Mouse (Mus musculus) cortical plate, adult 2 months (tissue): ENCODE results near the gene Rpl13. TPM values are rescaled to one million over a fixed set of nuclear protein-coding genes. Genes with fewer than 3 reads are reported as not detected.

Experiments
- H3K27ac ChIP-seq: fragments of 200-500 bp; 2 replicates; pipeline ENCODE4 v1.5.1; 2012; ENCODE audit warnings: low read length, control low read depth, inconsistent platforms; ENCODE audit not compliant: insufficient read depth
- H3K4me1 ChIP-seq: fragments of 200-500 bp; 2 replicates; pipeline ENCODE4 v1.6.1; 2011; ENCODE audit warnings: low read length; ENCODE audit not compliant: control insufficient read depth, insufficient read depth
- H3K4me3 ChIP-seq: fragments of 200-500 bp; 2 replicates; pipeline ENCODE4 v1.5.1; 2011; ENCODE audit warnings: mild to moderate bottlenecking, low read length, control low read depth; ENCODE audit not compliant: insufficient read depth
- CTCF ChIP-seq: fragments of 200-500 bp; IDR thresholded peaks from 2 replicates; pipeline ENCODE4 v1.5.1; 2011; ENCODE audit warnings: mild to moderate bottlenecking, control low read depth, low read length; ENCODE audit not compliant: insufficient read depth; ENCODE audit errors: extremely low read depth
- POLR2A ChIP-seq: fragments of 200-500 bp; IDR thresholded peaks from 2 replicates; pipeline ENCODE4 v1.6.1; 2011; ENCODE audit warnings: mild to moderate bottlenecking, low read length, control low read depth; ENCODE audit not compliant: insufficient read depth; ENCODE audit errors: extremely low read depth
- polyA plus RNA-seq: library from polyadenylated mRNA; depleted of rRNA; stranded (reverse); fragments of >200 nt; gene quantifications from 2 replicates; pipeline ENCODE4 v1.2.3, GENCODE M21; 2012

Gene Rpl13
- polyA plus RNA-seq, 1 experiment: 1,008 TPM

DNA sequence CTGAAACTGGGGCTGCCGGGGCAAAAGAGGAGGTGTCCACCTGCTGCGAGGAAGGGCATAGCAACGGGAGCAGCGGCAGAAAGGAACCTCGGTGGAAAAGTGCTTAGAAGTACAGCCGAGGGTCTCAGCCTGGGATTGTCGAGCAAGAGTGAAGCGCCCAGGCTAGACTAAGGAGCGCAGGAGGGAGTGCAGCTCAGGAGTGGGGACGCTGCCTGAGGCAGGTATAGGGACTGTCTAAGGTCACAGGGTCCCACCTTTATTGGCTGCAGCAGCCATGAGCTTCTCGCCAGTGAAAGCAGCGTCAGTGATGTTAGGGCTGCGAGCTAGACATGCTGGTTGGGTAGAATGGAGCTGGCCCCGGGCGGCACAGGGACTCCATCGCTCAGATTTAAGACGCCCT is 15.6 kb downstream of the Rpl13 start:
- H3K4me1 ChIP-seq: peaks cover 2% of the 10 kb centered on the region; the same call in 1 of the 2 replicates
- H3K27ac ChIP-seq: no peak overlapping the region
- peak overlapping the region; percentile 54 for H3K4me3 ChIP-seq
- no peak for TF ChIP-seq POLR2A
- TF ChIP-seq CTCF: no peak

DNA sequence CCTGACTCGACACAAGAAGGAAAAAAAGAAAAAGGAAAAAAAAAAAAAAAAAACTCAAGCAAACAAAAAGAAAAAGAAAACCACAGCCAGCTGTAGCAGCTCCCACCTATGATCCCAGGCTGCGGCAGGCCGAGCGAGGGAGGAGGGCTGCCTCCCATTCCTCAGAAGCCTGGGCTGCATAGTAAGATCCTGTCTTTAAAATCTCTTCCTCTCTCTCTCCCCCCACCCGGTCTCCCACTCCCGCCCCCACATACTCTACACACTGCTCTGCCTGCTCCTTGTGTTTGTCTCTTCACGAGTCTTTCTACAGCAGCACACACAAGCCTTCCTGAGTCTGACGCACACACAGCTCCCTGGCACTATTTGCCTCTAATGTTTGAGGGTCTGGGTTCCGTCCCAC is 19.9 kb downstream of the Rpl13 start:
- TF ChIP-seq CTCF: no peak
- TF ChIP-seq POLR2A: no peak
- H3K27ac ChIP-seq: no peak overlapping the region

DNA sequence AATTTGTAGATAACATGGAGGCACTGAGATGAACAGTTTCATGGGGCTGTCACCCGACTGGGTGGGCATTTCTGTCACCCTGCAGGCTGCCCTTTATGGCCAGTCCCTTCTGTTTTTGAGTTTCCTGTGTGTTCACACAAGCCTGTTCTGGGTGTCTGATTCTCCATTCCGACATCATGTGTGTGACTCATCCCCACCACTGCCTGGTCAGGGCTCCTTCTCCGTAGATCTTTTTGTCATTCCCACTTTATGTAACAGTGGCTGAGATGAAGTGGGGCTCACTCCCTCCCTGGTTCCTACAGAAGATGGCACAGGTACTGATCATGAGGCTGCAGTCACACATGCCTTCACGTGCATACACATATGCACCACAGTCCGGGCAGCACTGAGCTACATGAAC is 20.5 kb downstream of the Rpl13 start:
- TF ChIP-seq POLR2A (no peak), CTCF (no peak)
- H3K4me1 ChIP-seq: peaks cover 2% of the 10 kb centered on the region; the same call in 1 of the 2 replicates
- no peak overlapping the region for H3K4me3 ChIP-seq
- H3K27ac ChIP-seq: no peak overlapping the region

More for the DNA sequence above, 19.9 kb downstream of the Rpl13 start:
- peaks cover 2% of the 10 kb centered on the region; the same call in 1 of the 2 replicates for H3K4me1 ChIP-seq
- H3K4me3 ChIP-seq: no peak overlapping the region

DNA sequence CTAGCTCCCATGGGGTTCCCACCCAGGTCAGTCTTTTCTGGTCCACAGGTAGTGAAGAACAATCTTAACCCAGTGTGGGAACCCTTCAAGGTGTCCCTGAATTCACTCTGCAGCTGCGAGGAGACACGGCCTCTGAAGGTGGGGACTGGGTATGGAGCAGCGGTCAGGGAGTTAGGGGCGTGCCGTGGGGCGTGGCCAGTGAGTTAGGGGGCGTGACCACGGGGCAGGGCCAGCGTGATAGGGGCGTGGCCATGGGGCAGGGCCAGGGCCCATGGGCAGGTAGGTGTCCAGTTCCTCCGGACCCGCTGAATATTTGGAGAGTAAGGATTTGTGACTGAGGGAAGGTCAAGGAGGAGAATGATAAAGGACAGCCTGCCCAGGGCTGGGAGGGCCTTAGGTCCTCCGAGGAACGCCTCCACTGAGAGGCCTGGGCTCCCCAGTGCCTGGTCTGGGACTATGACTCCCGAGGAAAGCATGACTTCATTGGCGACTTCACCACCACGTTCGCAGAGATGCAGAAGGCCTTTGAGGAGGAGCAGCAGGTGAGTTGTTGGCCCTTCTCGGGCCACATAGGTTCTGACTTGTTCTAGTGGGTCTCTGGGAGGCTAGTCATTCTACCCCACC is 24.2 kb downstream of the Rpl13 start:
- TF ChIP-seq CTCF (no peak), POLR2A (no peak)
- peaks cover 2% of the 10 kb centered on the region; the same call in 1 of the 2 replicates for H3K4me1 ChIP-seq
- H3K4me3 ChIP-seq: no peak overlapping the region
- no peak overlapping the region for H3K27ac ChIP-seq

GRCm38 (mm10) chr8:123131041-123131440 is 28.9 kb downstream of the Rpl13 start:
- no peaks in the 10 kb centered on the region; the same call in 1 of the 2 replicates for H3K4me1 ChIP-seq
- no peak overlapping the region for H3K4me3 ChIP-seq
- no peak overlapping the region for H3K27ac ChIP-seq
- no peak for TF ChIP-seq POLR2A
- no peak for TF ChIP-seq CTCF

DNA sequence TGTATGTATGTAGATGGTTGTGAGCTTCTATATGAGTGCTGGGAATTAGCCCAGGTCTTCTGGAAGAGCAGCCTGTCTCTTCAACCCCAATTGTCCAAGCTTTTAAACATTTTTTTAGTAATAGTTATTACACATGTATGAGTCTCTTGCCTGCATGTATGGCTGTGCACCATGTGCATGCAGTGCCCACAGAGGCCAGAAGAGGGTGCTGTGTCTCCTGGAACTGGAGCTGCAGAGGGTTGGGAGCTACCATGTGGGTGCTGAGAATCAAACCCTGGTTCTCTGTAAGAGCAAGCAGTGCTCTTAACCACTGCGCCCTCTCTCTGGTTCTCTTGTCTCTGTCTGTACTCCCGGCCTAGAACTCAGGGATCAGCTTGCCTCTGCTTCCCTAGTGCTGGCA is 30.8 kb downstream of the Rpl13 start:
- Histone ChIP-seq H3K4me3 (no peak overlapping the region), H3K4me1 (peaks cover under 1% of the 10 kb centered on the region; the same call in 1 of the 2 replicates), H3K27ac (no peak overlapping the region)
- no peak for TF ChIP-seq POLR2A
- TF ChIP-seq CTCF: no peak

DNA sequence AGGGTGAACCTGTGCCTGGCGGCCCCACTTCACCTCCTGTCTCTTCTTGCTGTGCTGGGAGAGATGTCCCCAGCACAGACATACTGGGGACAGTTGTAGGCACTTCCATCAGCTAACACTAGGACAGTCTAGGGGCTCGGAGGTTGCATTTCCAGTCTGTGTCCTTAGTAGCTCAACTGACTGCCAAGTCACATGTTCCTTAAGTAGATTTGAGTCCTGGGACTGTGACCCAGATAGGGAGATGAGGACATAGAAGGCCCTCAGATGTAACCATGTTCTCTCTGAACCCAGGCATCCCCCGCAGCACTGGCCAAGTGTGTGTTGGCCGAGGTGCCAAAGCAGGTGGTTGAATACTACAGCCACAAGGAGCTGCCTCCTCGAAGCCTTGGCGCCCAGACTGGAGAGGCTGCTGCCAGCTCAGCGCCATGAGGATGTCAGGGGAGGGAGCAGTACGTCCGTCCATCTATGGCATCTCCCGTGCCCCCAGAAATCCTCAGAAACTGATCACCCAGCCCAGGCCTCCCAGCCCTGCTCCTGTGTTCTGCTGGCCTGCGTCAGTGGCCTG is 32.1 kb downstream of the Rpl13 start:
- no peak overlapping the region for H3K4me3 ChIP-seq
- H3K4me1 ChIP-seq: peaks cover 3% of the 10 kb centered on the region; the same call in 1 of the 2 replicates
- TF ChIP-seq POLR2A (no peak), CTCF (no peak)
- no peak overlapping the region for H3K27ac ChIP-seq

- H3K4me3 ChIP-seq: no peak overlapping the region
- peaks cover 3% of the 10 kb centered on the region; the same call in 1 of the 2 replicates for H3K4me1 ChIP-seq
- TF ChIP-seq POLR2A (no peak), CTCF (no peak)
- H3K27ac ChIP-seq: no peak overlapping the region
Measured at GRCm38 (mm10) chr8:123135406-123135805, 33.3 kb downstream of the Rpl13 start.

GRCm38 (mm10) chr8:123135806-123136205 is 33.7 kb downstream of the Rpl13 start:
- TF ChIP-seq CTCF (no peak), POLR2A (no peak)
- H3K4me3 ChIP-seq: no peak overlapping the region

GRCm38 (mm10) chr8:123136287-123136686 is 34.1 kb downstream of the Rpl13 start:
- no peak overlapping the region for H3K27ac ChIP-seq
- TF ChIP-seq POLR2A (no peak), CTCF (no peak)
- peaks cover 3% of the 10 kb centered on the region; the same call in 1 of the 2 replicates for H3K4me1 ChIP-seq
- no peak overlapping the region for H3K4me3 ChIP-seq

More at GRCm38 (mm10) chr8:123135806-123136205, 33.7 kb downstream of the Rpl13 start:
- Histone ChIP-seq H3K4me1 (peaks cover 3% of the 10 kb centered on the region; the same call in 1 of the 2 replicates), H3K27ac (no peak overlapping the region)
